Mouse (Mus musculus): ENCODE measurements around the gene Leng1. TPM values are rescaled to one million over a fixed set of nuclear protein-coding genes. Genes with fewer than 3 reads are reported as not detected.

Gene Leng1
- polyA plus RNA-seq, 1 experiment from 2014 or later: 15.3 TPM

DNA sequence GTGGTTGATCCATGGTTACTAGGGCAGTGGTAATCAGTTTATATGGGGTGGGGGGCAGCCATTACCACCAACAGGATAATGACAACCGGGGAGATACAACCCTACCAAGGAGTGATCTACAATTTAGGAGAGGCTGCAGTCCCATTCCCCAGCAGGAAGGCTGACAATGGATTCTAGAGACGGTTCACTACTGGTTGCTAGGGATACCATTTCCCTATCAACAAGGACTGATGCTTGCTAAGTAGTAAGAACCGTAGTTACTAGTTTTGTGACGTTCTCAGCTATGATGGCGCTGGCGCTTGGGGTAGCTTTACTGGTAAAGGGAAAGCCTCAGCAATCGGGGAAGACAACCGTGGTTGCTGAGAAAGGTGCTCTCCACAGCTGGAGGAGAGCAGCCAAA is 19.1 kb upstream of the Leng1 start:
- peaks cover 20% of the 10 kb centered on the region for H3K4me1 ChIP-seq (replicated peaks)
- H3K9me3 ChIP-seq: no peaks in the 10 kb centered on the region
- H3K9ac ChIP-seq: 0 out of 2 replicates have a peak overlapping the region, but pooled peaks have one; percentile 3
- no peaks in the 10 kb centered on the region for H3K27me3 ChIP-seq
- H3K4me3 ChIP-seq: no peak overlapping the region
- H3K27ac ChIP-seq (replicated peaks): peak overlapping the region; percentile 76
- H3K36me3 ChIP-seq: peaks cover 30% of the 10 kb centered on the region
- H3K4me2 ChIP-seq: no peak overlapping the region
- WGBS: 63% methylated on average over 8 of the region's 8 CpGs
- 0 out of 2 replicates have a peak, but pooled peaks have one; percentile 4 for ATAC-seq (ENCODE audit: low FRiP score, low read depth)

DNA sequence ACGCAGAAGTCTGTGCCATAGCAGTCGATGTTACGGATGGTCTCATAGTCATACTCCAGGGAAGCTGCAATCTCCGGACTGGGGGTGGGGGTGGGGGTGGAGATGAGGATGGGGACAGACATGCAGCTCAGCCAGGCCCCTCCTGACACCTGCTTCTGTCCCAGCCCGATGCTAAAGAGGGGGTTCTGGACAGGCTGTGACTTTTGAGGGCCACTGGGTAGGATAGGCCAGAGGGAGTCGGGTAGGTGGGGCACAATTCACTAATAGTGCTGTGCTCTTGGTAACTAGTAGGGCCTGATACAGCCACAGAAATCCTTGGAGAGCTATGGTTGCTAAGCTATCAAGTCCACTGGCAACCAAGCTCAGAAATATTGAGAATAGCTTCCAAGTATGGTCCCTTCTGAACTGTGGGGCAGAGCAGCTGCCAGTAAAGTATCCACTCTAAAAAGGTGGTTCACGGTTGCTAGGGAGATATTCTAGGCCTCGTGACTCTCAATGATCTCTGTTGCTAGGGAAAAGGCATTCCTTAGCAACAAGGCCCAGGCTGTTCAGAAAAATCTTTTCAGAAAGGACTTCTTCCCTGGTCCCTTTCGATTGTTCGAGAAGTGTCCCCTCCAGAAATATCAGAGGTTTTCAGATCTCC is 18.4 kb upstream of the Leng1 start:
- Histone ChIP-seq H3K4me2 (0 out of 2 replicates have a peak overlapping the region, but pooled peaks have one; percentile 13), H3K9ac (0 out of 2 replicates have a peak overlapping the region, but pooled peaks have one; percentile 3), H3K36me3 (peaks cover 30% of the 10 kb centered on the region), H3K4me1 (replicated peaks) (peaks cover 20% of the 10 kb centered on the region), H3K9me3 (no peaks in the 10 kb centered on the region), H3K27ac (replicated peaks) (peak overlapping the region; percentile 76), H3K27me3 (no peaks in the 10 kb centered on the region), H3K4me3 (no peak overlapping the region)
- 43% methylated on average over 10 of the region's 10 CpGs for WGBS
- peak; percentile 73 for ATAC-seq (ENCODE audit: low FRiP score, low read depth)

DNA sequence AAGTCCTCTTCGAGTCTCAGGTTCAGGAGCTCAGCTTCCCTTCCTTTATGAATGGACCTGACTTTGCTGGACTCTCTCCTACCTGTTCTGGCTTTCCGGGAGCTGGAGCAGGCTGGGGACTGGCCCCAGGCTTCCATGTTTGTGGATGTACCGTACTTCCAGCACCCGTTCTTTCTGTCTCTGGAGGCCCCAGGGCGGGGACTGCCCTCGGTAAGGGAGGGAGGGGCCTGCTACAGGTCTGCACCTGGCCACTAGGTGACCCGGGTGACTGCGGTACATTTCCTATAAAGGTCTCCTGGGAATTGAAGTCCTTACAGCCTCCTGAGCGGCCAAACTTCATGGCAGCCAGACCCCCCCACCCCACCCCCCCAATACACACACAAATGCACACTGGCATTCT is 11.7 kb upstream of the Leng1 start, which contains the start of gene Tmc4:
Gene Tmc4 (minus strand): TSS at position 212 of the 400 bp plus-strand sequence.
- H3K27me3 ChIP-seq: no peaks in the 10 kb centered on the region
- no peak within 1 kb of the TSS for H3K27ac ChIP-seq (replicated peaks)
- H3K4me1 ChIP-seq (replicated peaks): no peaks in the 10 kb centered on the region
- H3K9me3 ChIP-seq: no peaks in the 10 kb centered on the region
- ATAC-seq (ENCODE audit: low FRiP score, low read depth): no peak
- peaks cover 13% of the 10 kb centered on the region for H3K36me3 ChIP-seq
- no peak within 1 kb of the TSS for H3K9ac ChIP-seq
- no peak within 1 kb of the TSS for H3K4me2 ChIP-seq
- 63% methylated on average over 9 of the region's 9 CpGs for WGBS
- no peak within 1 kb of the TSS for H3K4me3 ChIP-seq

DNA sequence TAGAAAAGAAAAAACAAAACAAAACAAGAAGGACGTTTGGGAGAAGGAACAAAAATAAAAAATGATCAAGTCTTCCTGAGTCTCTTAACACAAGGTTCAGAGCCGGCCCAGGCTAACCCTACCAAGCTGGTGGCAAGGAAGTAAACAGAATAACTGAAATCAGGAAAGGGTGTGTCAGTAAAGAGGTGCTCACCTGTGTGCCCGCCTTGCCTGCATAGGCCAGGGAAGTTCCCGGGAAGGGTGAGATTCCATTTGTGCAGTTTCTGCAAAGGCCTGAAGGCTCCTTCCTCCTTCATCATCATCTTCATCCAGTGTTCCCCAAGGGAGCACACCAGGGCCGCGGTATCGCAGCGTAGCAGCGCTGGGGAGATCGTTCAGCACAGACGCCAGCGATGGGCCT is 10.7 kb upstream of the Leng1 start:
- no peak overlapping the region for H3K9ac ChIP-seq
- no peak overlapping the region for H3K27ac ChIP-seq (replicated peaks)
- H3K27me3 ChIP-seq: no peaks in the 10 kb centered on the region
- no peaks in the 10 kb centered on the region for H3K4me1 ChIP-seq (replicated peaks)
- no peak for ATAC-seq (ENCODE audit: low FRiP score, low read depth)
- H3K9me3 ChIP-seq: no peaks in the 10 kb centered on the region
- no peak overlapping the region for H3K4me2 ChIP-seq
- WGBS: 87% methylated on average over 12 of the region's 12 CpGs
- peaks cover 13% of the 10 kb centered on the region; the same call in 1 of the 2 replicates for H3K36me3 ChIP-seq
- no peak overlapping the region for H3K4me3 ChIP-seq

DNA sequence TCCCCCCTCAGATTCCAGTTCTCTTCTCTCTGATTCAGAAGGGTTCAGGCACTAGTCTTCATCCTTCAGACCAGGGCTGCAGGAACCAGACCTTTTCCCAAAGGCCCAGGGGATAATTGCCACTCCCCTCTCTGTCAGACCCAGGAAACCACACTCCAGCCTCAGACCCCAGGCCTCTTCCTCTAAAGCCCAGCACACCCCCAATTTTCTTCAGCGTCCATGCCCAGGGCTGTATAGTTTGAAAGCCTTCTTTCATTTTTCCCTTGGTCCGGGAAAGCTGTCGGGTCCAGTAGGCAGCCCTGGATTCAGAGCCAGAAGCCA is 9.5 kb upstream of the Leng1 start:
- Histone ChIP-seq H3K4me1 (replicated peaks) (no peaks in the 10 kb centered on the region), H3K36me3 (peaks cover 11% of the 10 kb centered on the region; the same call in 1 of the 2 replicates), H3K4me3 (no peak overlapping the region), H3K27me3 (no peaks in the 10 kb centered on the region), H3K9ac (no peak overlapping the region), H3K27ac (replicated peaks) (no peak overlapping the region), H3K9me3 (no peaks in the 10 kb centered on the region), H3K4me2 (no peak overlapping the region)
- no peak for ATAC-seq (ENCODE audit: low FRiP score, low read depth)
- 79% methylated on average over 3 of the region's 3 CpGs for WGBS

DNA sequence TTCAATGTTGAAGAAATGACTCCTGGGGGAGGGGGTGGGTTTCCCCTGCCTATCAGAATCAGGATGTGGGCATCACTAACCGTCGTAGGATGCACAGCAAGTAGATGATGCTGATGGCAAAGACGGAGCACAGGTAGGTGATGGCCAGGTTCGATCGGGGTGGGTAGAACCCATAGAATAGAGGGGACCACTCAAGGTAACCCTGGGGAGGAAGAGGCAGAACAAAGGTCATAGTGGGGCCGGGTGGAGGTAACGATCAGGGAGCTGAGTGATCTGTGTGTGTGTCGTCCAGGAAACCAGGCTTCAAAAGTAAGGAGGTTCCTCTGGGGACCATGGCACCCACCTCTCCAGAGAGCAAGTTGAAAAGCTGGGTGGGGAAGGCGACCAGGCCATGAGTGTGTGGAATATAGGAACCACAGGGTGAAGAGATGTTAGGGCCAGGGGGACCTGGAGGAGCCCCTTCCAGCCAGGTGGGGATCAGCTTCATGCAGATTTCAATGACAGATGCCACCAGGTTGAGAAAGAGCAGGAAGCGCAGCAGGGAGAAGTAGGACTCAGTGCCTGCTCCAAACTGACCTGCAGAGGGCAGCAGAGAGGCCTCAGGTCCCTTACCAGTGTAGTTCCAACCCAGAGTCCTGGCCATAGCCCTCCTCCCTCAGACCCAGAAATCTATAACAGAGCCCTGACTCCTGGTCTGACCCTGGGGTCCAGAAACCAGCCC is 9.0 kb upstream of the Leng1 start:
- no peak overlapping the region for H3K4me3 ChIP-seq
- ATAC-seq (ENCODE audit: low FRiP score, low read depth): peak; percentile 87
- H3K4me2 ChIP-seq: no peak overlapping the region
- 68% methylated on average over 10 of the region's 10 CpGs for WGBS
- no peak overlapping the region for H3K9ac ChIP-seq
- no peaks in the 10 kb centered on the region for H3K27me3 ChIP-seq
- H3K9me3 ChIP-seq: no peaks in the 10 kb centered on the region
- H3K27ac ChIP-seq (replicated peaks): no peak overlapping the region
- no peaks in the 10 kb centered on the region for H3K4me1 ChIP-seq (replicated peaks)
- H3K36me3 ChIP-seq: 0 out of 2 replicates have a peak, but pooled peaks cover 9% of the 10 kb centered on the region

DNA sequence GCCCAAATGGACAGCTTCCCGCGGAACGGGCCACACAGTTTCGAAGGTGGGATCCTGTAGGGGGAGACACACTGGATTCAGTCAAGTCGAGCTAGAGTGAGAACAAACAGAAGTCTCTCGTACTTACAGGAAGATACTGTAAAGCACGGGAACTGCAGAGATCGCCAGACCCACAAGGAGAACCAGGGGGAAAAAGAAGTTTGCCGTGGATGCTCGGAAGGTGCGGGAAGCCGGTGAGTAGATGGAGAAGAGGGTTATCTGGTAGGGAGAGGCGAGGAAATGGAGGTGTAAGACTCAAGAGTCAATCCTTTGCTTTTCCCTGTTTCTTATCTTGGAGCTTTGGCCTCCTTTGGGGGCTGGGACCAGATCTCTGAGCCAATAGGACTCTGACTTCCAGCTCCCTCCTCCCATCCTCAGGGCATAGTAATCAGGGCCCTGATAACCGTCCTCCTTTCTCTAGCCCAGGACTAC is 1.3 kb upstream of the Leng1 start:
- H3K36me3 ChIP-seq: peaks cover 7% of the 10 kb centered on the region; the same call in 1 of the 2 replicates
- no peak overlapping the region for H3K27ac ChIP-seq (replicated peaks)
- WGBS: 24% methylated on average over 14 of the region's 14 CpGs
- H3K4me2 ChIP-seq: no peak overlapping the region; the same call in 1 of the 2 replicates
- H3K27me3 ChIP-seq: no peaks in the 10 kb centered on the region
- no peak overlapping the region for H3K9ac ChIP-seq
- no peaks in the 10 kb centered on the region for H3K9me3 ChIP-seq
- H3K4me1 ChIP-seq (replicated peaks): peaks cover 15% of the 10 kb centered on the region
- no peak for ATAC-seq (ENCODE audit: low FRiP score, low read depth)
- H3K4me3 ChIP-seq: no peak overlapping the region

DNA sequence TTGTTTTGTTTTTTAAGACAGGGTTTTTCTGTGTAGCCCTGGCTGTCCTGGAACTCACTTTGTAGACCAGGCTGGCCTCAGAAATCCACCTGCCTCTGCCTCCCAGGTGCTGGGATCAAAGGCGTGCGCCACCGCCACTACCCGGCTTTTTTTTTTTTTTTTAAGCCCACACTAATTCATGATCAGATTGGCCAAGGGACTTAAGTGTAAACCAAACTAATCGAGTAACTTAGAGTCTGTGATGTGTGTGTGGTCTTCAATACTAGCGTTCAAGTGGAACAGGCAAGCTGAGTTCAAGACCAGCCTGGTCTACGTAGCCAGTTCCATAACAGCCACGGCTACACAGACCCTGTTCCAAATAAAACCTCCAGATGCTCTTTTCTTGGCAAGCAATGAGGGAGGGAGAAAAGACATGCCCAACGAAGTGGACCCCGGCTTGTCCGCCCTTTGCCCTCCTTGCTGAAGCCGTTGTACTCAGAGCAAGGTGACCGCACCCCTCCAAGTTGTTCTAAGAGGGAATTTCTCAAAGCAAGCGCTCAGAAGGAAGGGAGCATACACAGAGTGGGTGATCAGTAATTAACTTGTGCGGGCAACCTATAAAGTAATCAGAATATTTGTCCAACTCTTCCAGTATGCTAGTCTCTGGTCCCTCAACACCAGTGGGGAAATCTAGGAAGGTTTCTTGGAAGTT is 971 bp downstream of the Leng1 start:
- H3K4me1 ChIP-seq (replicated peaks): peaks cover 15% of the 10 kb centered on the region
- H3K4me2 ChIP-seq: peak overlapping the region; percentile 77
- peak overlapping the region; percentile 59 for H3K4me3 ChIP-seq
- ATAC-seq (ENCODE audit: low FRiP score, low read depth): peak; percentile 4
- no peaks in the 10 kb centered on the region for H3K27me3 ChIP-seq
- H3K9me3 ChIP-seq: no peaks in the 10 kb centered on the region
- H3K27ac ChIP-seq (replicated peaks): peak overlapping the region; percentile 81
- WGBS: 28% methylated on average over 15 of the region's 15 CpGs
- peak overlapping the region; percentile 57 for H3K9ac ChIP-seq
- H3K36me3 ChIP-seq: peaks cover 29% of the 10 kb centered on the region

DNA sequence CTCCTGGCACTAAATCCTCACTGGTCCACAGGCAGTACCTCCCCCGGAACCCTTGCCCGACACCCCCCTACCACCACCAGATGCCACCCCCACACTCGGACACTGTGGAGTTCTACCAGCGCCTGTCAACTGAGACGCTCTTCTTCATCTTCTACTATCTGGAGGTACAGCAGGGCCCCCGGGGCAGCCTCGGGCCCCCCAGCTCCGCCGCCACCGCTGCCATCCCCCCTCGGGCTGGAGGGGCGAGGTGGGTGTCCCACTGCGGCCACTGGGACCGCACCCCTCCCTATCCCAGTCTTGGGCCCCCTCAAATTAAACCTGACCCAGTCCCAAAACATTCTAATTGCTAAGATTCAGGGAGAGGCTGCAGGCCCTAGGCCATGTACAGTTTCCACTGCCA is 7.1 kb downstream of the Leng1 start:
- Histone ChIP-seq H3K4me3 (no peak overlapping the region), H3K36me3 (peaks cover 89% of the 10 kb centered on the region), H3K9ac (no peak overlapping the region), H3K27me3 (no peaks in the 10 kb centered on the region), H3K4me2 (no peak overlapping the region), H3K9me3 (no peaks in the 10 kb centered on the region), H3K27ac (replicated peaks) (no peak overlapping the region), H3K4me1 (replicated peaks) (peaks cover 4% of the 10 kb centered on the region)
- 96% methylated on average over 14 of the region's 14 CpGs for WGBS
- ATAC-seq (ENCODE audit: low FRiP score, low read depth): no peak

DNA sequence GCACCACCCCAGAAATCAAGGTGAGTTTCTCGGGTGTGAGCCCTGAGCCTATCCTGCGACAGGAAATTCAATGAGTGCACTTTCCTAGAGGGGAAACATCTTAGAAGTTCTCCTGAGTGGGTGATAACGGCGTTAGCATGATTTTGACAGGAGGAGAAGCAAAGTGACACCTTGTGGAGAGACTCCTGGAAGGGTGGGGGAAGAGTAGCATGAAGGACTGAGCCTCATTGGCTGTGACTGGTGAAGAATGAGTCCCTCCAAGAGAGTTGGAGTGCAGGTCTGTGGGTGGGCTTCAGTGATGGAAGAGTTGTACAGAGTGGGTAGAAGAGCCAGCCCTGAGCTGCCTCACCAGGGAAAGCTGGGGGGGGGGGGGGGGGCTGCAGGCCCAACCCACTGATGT is 8.7 kb downstream of the Leng1 start:
- Histone ChIP-seq H3K4me1 (replicated peaks) (0 out of 2 replicates have a peak, but pooled peaks cover 3% of the 10 kb centered on the region), H3K27me3 (no peaks in the 10 kb centered on the region), H3K9me3 (no peaks in the 10 kb centered on the region), H3K27ac (replicated peaks) (no peak overlapping the region), H3K4me3 (no peak overlapping the region), H3K9ac (no peak overlapping the region), H3K36me3 (peaks cover 98% of the 10 kb centered on the region), H3K4me2 (no peak overlapping the region)
- no peak for ATAC-seq (ENCODE audit: low FRiP score, low read depth)
- 90% methylated on average over 4 of the region's 4 CpGs for WGBS

DNA sequence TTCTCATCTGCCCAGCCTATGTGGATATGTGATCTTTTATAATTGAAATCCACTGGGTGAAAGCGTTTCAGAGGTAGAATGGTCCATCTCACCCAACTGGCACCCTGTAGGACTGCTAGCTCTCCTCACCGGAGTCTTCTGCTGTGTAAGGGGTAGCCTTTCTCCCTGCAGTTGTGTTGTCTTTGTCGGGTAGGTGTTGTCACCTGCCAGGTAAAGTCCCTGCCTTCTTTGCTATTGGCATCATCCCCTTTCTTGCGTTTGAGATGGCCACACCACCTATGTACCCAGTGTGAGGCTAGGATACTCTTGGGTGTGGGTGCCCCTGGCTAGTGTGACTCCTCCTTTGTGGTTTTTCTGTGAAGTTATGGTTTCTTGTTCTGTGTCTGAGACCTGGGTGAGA is 19.0 kb downstream of the Leng1 start:
- 73% methylated on average over 4 of the region's 4 CpGs for WGBS
- peaks cover 15% of the 10 kb centered on the region for H3K36me3 ChIP-seq
- H3K27ac ChIP-seq (replicated peaks): no peak overlapping the region
- H3K4me1 ChIP-seq (replicated peaks): peaks cover 46% of the 10 kb centered on the region
- H3K4me2 ChIP-seq: peak overlapping the region; percentile 73
- H3K9me3 ChIP-seq: no peaks in the 10 kb centered on the region
- H3K27me3 ChIP-seq: no peaks in the 10 kb centered on the region; the same call in 1 of the 2 replicates
- no peak for ATAC-seq (ENCODE audit: low FRiP score, low read depth)
- peak overlapping the region; percentile 89 for H3K4me3 ChIP-seq
- peak overlapping the region; percentile 97 for H3K9ac ChIP-seq

DNA sequence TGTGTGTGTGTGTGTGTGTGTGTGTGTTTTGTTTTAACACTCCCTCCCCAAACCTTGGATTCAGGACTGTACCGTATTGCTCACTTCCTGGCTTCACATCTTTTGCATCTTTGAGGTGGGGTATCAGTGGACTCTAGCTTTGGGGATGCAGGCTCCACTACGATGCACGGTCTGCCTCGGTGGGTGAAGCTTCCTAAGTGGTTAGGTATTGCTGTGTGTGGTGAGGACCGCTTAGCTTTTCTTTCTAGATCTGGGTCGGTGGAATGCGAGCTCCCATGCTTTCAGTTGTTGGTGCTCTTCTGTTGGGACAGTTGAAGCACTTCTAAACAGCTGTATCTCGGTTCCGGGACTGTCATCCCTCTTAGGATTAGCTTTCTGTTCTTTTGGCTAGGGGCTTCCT is 19.5 kb downstream of the Leng1 start:
- 23% methylated on average over 9 of the region's 9 CpGs for WGBS
- H3K4me3 ChIP-seq: peak overlapping the region; percentile 89
- ATAC-seq (ENCODE audit: low FRiP score, low read depth): no peak
- peak overlapping the region; percentile 97 for H3K9ac ChIP-seq
- H3K4me1 ChIP-seq (replicated peaks): peaks cover 46% of the 10 kb centered on the region
- H3K9me3 ChIP-seq: no peaks in the 10 kb centered on the region
- H3K36me3 ChIP-seq: peaks cover 15% of the 10 kb centered on the region
- H3K27me3 ChIP-seq: no peaks in the 10 kb centered on the region; the same call in 1 of the 2 replicates
- peak overlapping the region; percentile 73 for H3K4me2 ChIP-seq
- H3K27ac ChIP-seq (replicated peaks): peak overlapping the region; percentile 96
